ENCODE assay signal across 12 mouse cellular contexts in genomic region chr13:47195491-47195890, GRCm38 (mm10).
A peak's percentile ranks its signal among the peaks of the same experiment; 100 is the strongest.
DNase-seq lines count a peak whose midpoint lies in the region; ATAC-seq and TF ChIP-seq lines count a peak whose summit lies in the region.
"Had no signal": no experiment of that assay in that cellular context is flagged by ENCODE, and none has a peak within 500 bp of the region (broad histone marks: within the 10 kb centered on the region; RNA-seq: fewer than 3 reads in every experiment).

No protein-coding gene starts in this region.

- TF ChIP-seq CTCF in cortical plate, adult 2 months (IDR thresholded peaks at IDR 0.05; ENCODE audit: extremely low read depth, insufficient read depth, low read length), result no peak

- peak overlapping the region; percentile 88; the same call in 1 of the 2 replicates for H3K4me2 ChIP-seq in heart, embryonic 14.5 days (ENCODE audit: low read length)
- no peak overlapping the region for H3K4me2 ChIP-seq in heart, embryonic 11.5 days
- H3K4me2 ChIP-seq in liver, embryonic 12.5 days, result peak overlapping the region; percentile 72; the same call in 1 of the 2 replicates
- no peak overlapping the region for H3K4me2 ChIP-seq in liver, embryonic 11.5 days
- H3K4me2 ChIP-seq in neural tube, embryonic 15.5 days, result peak overlapping the region; percentile 93; the same call in 1 of the 2 replicates

- no peak for TF ChIP-seq POLR2A in cortical plate, adult 2 months (IDR thresholded peaks at IDR 0.05; ENCODE audit: extremely low read depth, insufficient read depth, low read length)

- H3K4me3 ChIP-seq in heart, embryonic 14.5 days (ENCODE audit: control insufficient read depth in 1 of 2, insufficient read depth in 1 of 2, low read depth in 1 of 2, low read length in 2 of 2), result no peak overlapping the region
- H3K4me3 ChIP-seq in heart, embryonic 11.5 days (ENCODE audit: low read depth, low read length), result no peak overlapping the region
- H3K4me3 ChIP-seq in liver, embryonic 12.5 days, result no peak overlapping the region
- no peak overlapping the region for H3K4me3 ChIP-seq in liver, embryonic 11.5 days (ENCODE audit: low read depth, low read length)
- H3K4me3 ChIP-seq in cortical plate, adult 2 months (ENCODE audit: insufficient read depth, low read length), result peak overlapping the region; percentile 50
- no peak overlapping the region for H3K4me3 ChIP-seq in neural tube, embryonic 15.5 days (replicated peaks)
- no peak overlapping the region for H3K4me3 ChIP-seq in midbrain, embryonic 10.5 days
- H3K4me3 ChIP-seq: hindbrain, embryonic 12.5 days had no signal

- DNase-seq in liver, embryonic 11.5 days (ENCODE audit: low spot score), result no peak
- no peak for DNase-seq in midbrain, embryonic 10.5 days (ENCODE audit: low spot score)
- DNase-seq in retina, postnatal 1 day, result no peak
- DNase-seq: embryo, embryonic 11 days; kidney, adult 9 months; thymus, adult 2 months had no signal

- ATAC-seq in heart, embryonic 14.5 days (ENCODE audit: insufficient number of reproducible peaks, insufficient read depth, low FRiP score, low read depth), result no peak
- ATAC-seq in heart, embryonic 11.5 days (replicated peaks; ENCODE audit: insufficient number of reproducible peaks, low FRiP score, low TSS enrichment), result no peak
- no peak for ATAC-seq in liver, embryonic 12.5 days
- no peak for ATAC-seq in liver, embryonic 11.5 days (replicated peaks; ENCODE audit: low FRiP score)
- no peak for ATAC-seq in neural tube, embryonic 15.5 days (ENCODE audit: low FRiP score)

- peaks cover 4 to 16% of the 10 kb centered on the region in 2 experiments; a peak in 3 of 4 replicates for H3K4me1 ChIP-seq in heart, embryonic 14.5 days (ENCODE audit: control insufficient read depth in 2 of 2, insufficient read depth in 2 of 2, low read length in 2 of 2)
- H3K4me1 ChIP-seq in heart, embryonic 11.5 days (ENCODE audit: control insufficient read depth, insufficient read depth, low read length), result peaks cover 5% of the 10 kb centered on the region; the same call in 1 of the 2 replicates
- peaks cover 12% of the 10 kb centered on the region for H3K4me1 ChIP-seq in liver, embryonic 12.5 days
- H3K4me1 ChIP-seq in liver, embryonic 11.5 days (replicated peaks; ENCODE audit: control insufficient read depth, insufficient read depth, low read length), result 0 out of 2 replicates have a peak, but pooled peaks cover 3% of the 10 kb centered on the region
- no peaks in the 10 kb centered on the region for H3K4me1 ChIP-seq in cortical plate, adult 2 months (ENCODE audit: control insufficient read depth, insufficient read depth, low read length)
- peaks cover 18% of the 10 kb centered on the region for H3K4me1 ChIP-seq in neural tube, embryonic 15.5 days
- peaks cover 29% of the 10 kb centered on the region for H3K4me1 ChIP-seq in midbrain, embryonic 10.5 days

- 67% methylated on average over 4 of the region's 4 CpGs for WGBS in heart, embryonic 14.5 days
- WGBS in heart, embryonic 11.5 days (ENCODE audit: insufficient replicate concordance), result 71% methylated on average over 4 of the region's 4 CpGs
- WGBS in liver, embryonic 12.5 days (ENCODE audit: insufficient replicate concordance), result 62% methylated on average over 4 of the region's 4 CpGs
- 52% methylated on average over 4 of the region's 4 CpGs for WGBS in liver, embryonic 11.5 days
- WGBS in neural tube, embryonic 15.5 days, result 66% methylated on average over 4 of the region's 4 CpGs
- WGBS in midbrain, embryonic 10.5 days, result 67% methylated on average over 4 of the region's 4 CpGs

- H3K9ac ChIP-seq in heart, embryonic 14.5 days (ENCODE audit: low read length), result no peak overlapping the region
- no peak overlapping the region for H3K9ac ChIP-seq in heart, embryonic 11.5 days (ENCODE audit: low read depth, low read length)
- no peak overlapping the region for H3K9ac ChIP-seq in liver, embryonic 12.5 days
- no peak overlapping the region for H3K9ac ChIP-seq in liver, embryonic 11.5 days (ENCODE audit: low read depth, low read length)
- no peak overlapping the region for H3K9ac ChIP-seq in neural tube, embryonic 15.5 days (replicated peaks)
- H3K9ac ChIP-seq: hindbrain, embryonic 12.5 days had no signal

- H3K27ac ChIP-seq in heart, embryonic 14.5 days (replicated peaks in 1 of 2; ENCODE audit: control insufficient read depth in 1 of 2, insufficient read depth in 1 of 2, low read depth in 2 of 2, low read length in 2 of 2), result no peak overlapping the region
- H3K27ac ChIP-seq in heart, embryonic 11.5 days (ENCODE audit: low read depth, low read length), result no peak overlapping the region
- no peak overlapping the region for H3K27ac ChIP-seq in liver, embryonic 12.5 days
- no peak overlapping the region for H3K27ac ChIP-seq in liver, embryonic 11.5 days (ENCODE audit: low read depth, low read length)
- no peak overlapping the region for H3K27ac ChIP-seq in cortical plate, adult 2 months (ENCODE audit: insufficient read depth, low read length)
- no peak overlapping the region for H3K27ac ChIP-seq in neural tube, embryonic 15.5 days (replicated peaks)
- H3K27ac ChIP-seq in midbrain, embryonic 10.5 days (replicated peaks), result no peak overlapping the region
- H3K27ac ChIP-seq: hindbrain, embryonic 12.5 days had no signal

- no peaks in the 10 kb centered on the region for H3K27me3 ChIP-seq in heart, embryonic 14.5 days (ENCODE audit: control insufficient read depth, insufficient read depth, low read length)
- H3K27me3 ChIP-seq in heart, embryonic 11.5 days (ENCODE audit: control insufficient read depth, insufficient read depth, low read length), result peaks cover 4% of the 10 kb centered on the region; the same call in 1 of the 2 replicates
- H3K27me3 ChIP-seq in liver, embryonic 12.5 days (replicated peaks), result peaks cover 44% of the 10 kb centered on the region
- peaks cover 25% of the 10 kb centered on the region for H3K27me3 ChIP-seq in liver, embryonic 11.5 days (replicated peaks; ENCODE audit: control insufficient read depth, insufficient read depth, low read length)
- H3K27me3 ChIP-seq in neural tube, embryonic 15.5 days (replicated peaks), result 0 out of 2 replicates have a peak, but pooled peaks cover 9% of the 10 kb centered on the region
- peaks cover 53% of the 10 kb centered on the region for H3K27me3 ChIP-seq in midbrain, embryonic 10.5 days (ENCODE audit: low read depth, poor library complexity, severe bottlenecking)

- no peaks in the 10 kb centered on the region for H3K9me3 ChIP-seq in heart, embryonic 14.5 days (ENCODE audit: control insufficient read depth, low read length)
- no peaks in the 10 kb centered on the region for H3K9me3 ChIP-seq in heart, embryonic 11.5 days (replicated peaks; ENCODE audit: control insufficient read depth, low read length)
- no peaks in the 10 kb centered on the region for H3K9me3 ChIP-seq in liver, embryonic 12.5 days (replicated peaks)
- no peaks in the 10 kb centered on the region for H3K9me3 ChIP-seq in liver, embryonic 11.5 days (ENCODE audit: control insufficient read depth, low read length)
- no peaks in the 10 kb centered on the region for H3K9me3 ChIP-seq in neural tube, embryonic 15.5 days (replicated peaks)
- no peaks in the 10 kb centered on the region for H3K9me3 ChIP-seq in midbrain, embryonic 10.5 days (replicated peaks)
- H3K9me3 ChIP-seq: hindbrain, embryonic 12.5 days had no signal

- no peaks in the 10 kb centered on the region for H3K36me3 ChIP-seq in heart, embryonic 14.5 days (ENCODE audit: control insufficient read depth, insufficient read depth, low read length)
- H3K36me3 ChIP-seq in heart, embryonic 11.5 days (ENCODE audit: control insufficient read depth, insufficient read depth, low read length), result no peaks in the 10 kb centered on the region
- no peaks in the 10 kb centered on the region for H3K36me3 ChIP-seq in liver, embryonic 12.5 days
- H3K36me3 ChIP-seq in liver, embryonic 11.5 days (ENCODE audit: control insufficient read depth, insufficient read depth, low read length), result no peaks in the 10 kb centered on the region
- H3K36me3 ChIP-seq in neural tube, embryonic 15.5 days, result no peaks in the 10 kb centered on the region
- no peaks in the 10 kb centered on the region for H3K36me3 ChIP-seq in midbrain, embryonic 10.5 days
- H3K36me3 ChIP-seq: hindbrain, embryonic 12.5 days had no signal

Comparison
In these comparisons a context has a peak if more than half of its experiments do, and no peak if none do; other contexts are left out.
1. H3K4me2 ChIP-seq: peak in heart, embryonic 14.5 days (single experiment), liver, embryonic 12.5 days (single experiment) and neural tube, embryonic 15.5 days (single experiment); none in heart, embryonic 11.5 days (single experiment) and liver, embryonic 11.5 days (single experiment).